Mouse (Mus musculus) thymus, adult 2 months (tissue): ENCODE data around the gene Hcn1. TPM values are rescaled to one million over a fixed set of nuclear protein-coding genes. Genes with fewer than 3 reads are reported as not detected.

Experiments used
- DNase-seq: peaks from one replicate; pipeline ENCODE4 v3.0.0; 2021
- H3K27ac ChIP-seq: fragments of 200-500 bp; 2 replicates; pipeline ENCODE4 v1.5.1; 2012; ENCODE audit warnings: low read length, control low read depth; ENCODE audit not compliant: control insufficient read depth, insufficient read depth
- H3K27me3 ChIP-seq: fragments of 200-500 bp; 2 replicates; pipeline ENCODE4 v1.6.1; 2012; ENCODE audit warnings: mild to moderate bottlenecking, low read length, moderate library complexity, mixed read lengths; ENCODE audit not compliant: control insufficient read depth, insufficient read depth
- H3K36me3 ChIP-seq: fragments of 200-500 bp; 2 replicates; pipeline ENCODE4 v1.6.1; 2012; ENCODE audit warnings: mild to moderate bottlenecking, low read length, moderate library complexity; ENCODE audit not compliant: control insufficient read depth, insufficient read depth
- H3K4me1 ChIP-seq: fragments of 200-500 bp; replicated peaks from 2 replicates; pipeline ENCODE4 v1.6.1; 2012; ENCODE audit warnings: low read length; ENCODE audit not compliant: control insufficient read depth, insufficient read depth
- H3K4me3 ChIP-seq: fragments of 200-500 bp; 2 replicates; pipeline ENCODE4 v1.5.1; 2012; ENCODE audit warnings: mild to moderate bottlenecking, low read length, control low read depth, moderate library complexity; ENCODE audit not compliant: control insufficient read depth, insufficient read depth
- CTCF ChIP-seq: fragments of 200-500 bp; IDR thresholded peaks from 2 replicates; pipeline ENCODE4 v1.5.1; 2012; ENCODE audit warnings: mild to moderate bottlenecking, control low read depth, low read length, moderate library complexity, borderline replicate concordance; ENCODE audit not compliant: control insufficient read depth, poor library complexity, insufficient read depth; ENCODE audit errors: extremely low read depth
- POLR2A ChIP-seq: fragments of 200-500 bp; IDR thresholded peaks from 2 replicates; pipeline ENCODE4 v1.6.1; 2012; ENCODE audit warnings: mild to moderate bottlenecking, low read length, control low read depth, moderate library complexity; ENCODE audit not compliant: control insufficient read depth, poor library complexity, insufficient read depth; ENCODE audit errors: extremely low read depth
- WGBS: fragments of 180-500 bp; shearing (Covaris S2); methylation state at CpG from one replicate; pipeline ENCODE4 v1.1.7; 2018; 5-methylcytosine and 5-hydroxymethylcytosine counted together
- polyA plus RNA-seq: library from polyadenylated mRNA; depleted of rRNA; stranded (reverse); fragments of >200 nt; gene quantifications from 2 replicates; pipeline ENCODE4 v1.2.3, GENCODE M21; 2012

The Hcn1 gene
- polyA plus RNA-seq, 1 experiment = 0.09 TPM

DNA sequence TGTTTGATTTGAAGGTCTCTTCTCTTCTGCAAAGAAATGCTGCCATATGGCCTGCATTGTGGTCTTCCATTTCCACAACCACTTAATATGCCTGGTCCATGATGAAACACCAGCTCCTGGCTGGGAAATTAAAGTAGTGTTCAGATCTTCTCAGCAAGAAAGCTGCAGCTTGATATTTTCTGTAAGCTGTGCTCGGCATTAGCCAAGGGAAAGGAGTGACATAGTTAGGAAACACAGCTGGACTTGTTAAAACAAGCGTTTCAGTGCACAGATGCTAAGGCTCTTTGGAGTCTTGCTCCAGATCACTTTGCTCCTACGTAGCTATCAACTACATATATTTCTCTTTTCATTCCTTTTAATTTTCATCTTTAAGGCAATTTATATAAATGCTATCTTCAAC, 344.7 kb downstream of the Hcn1 start:
- no peak for DNase-seq
- Histone ChIP-seq H3K27ac (no peak overlapping the region), H3K27me3 (no peaks in the 10 kb centered on the region), H3K4me1 (no peaks in the 10 kb centered on the region), H3K36me3 (no peaks in the 10 kb centered on the region), H3K4me3 (no peak overlapping the region)
- 91% methylated on average over 3 of the region's 3 CpGs for WGBS
- TF ChIP-seq POLR2A = no peak
- TF ChIP-seq CTCF = no peak

DNA sequence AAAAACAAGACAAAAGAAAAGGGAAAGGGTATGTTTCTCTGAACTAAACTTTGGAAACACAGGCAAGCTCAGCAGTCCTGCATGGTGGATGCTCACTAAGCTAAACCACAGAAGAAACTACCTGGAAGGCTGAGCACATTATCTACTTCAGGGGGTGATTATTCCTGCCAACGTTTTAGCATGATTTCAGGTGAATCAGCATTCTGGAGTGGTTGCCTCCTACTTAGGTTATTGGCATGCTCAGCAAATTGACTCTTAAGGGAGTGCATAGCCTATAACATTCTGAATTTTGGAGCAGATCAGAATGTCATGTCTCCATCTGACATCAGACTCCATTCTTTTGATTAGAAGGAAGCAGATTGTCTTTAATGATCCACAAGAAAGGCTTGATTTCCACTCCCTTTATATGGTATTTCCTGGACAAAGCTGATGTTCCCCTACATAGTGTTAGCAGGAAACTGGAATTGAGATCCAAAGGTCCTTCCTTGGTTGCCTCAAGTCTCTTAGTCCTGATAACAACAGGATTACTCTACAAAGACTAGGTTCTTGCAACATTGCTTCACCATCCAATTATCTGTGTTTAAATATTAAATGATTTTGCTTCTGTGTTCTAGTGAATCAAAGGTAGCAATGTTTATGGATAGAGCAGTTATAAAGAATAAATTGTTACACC, 345.7 kb downstream of the Hcn1 start:
- H3K36me3 ChIP-seq = no peaks in the 10 kb centered on the region
- no peak for DNase-seq
- no peak for TF ChIP-seq POLR2A
- no peak for TF ChIP-seq CTCF
- no peak overlapping the region for H3K27ac ChIP-seq
- no peaks in the 10 kb centered on the region for H3K4me1 ChIP-seq
- H3K27me3 ChIP-seq = no peaks in the 10 kb centered on the region
- WGBS = 55% methylated on average over 1 of the region's 1 CpGs
- H3K4me3 ChIP-seq = no peak overlapping the region

DNA sequence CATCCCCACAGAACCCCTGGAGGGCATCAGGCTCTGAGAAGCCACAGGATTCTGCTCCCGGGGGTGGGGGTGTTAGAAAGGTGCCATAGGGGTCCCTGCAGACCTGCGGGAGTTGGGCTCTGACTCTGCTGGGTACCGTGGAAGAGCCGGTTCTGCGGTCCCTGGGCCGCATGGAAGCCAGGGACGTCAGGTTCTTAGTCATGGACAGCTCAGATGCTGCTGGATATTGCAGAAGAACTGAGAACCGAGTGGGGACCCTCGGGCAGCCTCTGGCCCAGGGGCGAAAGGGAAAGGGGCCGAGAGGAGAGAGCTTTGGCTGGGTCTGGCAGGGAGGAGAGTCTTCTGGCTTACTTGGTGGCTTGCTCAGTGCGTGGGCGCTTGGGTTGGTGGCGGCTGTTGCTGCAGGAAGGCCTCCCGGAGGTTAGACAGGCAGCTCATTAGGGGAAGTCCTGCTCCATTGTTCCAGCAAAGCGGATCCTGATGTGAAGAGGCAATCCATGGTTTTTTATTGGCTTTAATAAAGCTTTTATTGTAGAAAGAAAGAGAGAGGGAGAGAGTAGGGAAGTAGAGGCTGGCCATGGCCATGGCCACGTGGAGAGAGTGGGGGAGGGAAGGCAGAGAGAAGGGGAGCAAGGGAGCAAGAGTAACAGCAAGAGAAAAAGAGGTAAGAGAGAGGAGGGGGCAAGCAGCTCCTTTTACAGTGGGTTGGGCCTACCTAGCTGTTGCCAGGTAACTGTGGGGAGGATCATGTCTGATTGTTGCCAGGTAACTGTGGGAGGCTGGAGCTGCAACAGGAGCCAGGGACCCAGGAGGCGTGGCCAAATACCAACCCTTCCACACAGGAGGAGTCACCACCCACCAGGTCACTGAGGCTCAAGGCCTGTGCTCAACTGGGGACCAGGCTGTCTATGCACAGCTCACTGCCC, 356.6 kb downstream of the Hcn1 start:
- Histone ChIP-seq H3K4me1 (no peaks in the 10 kb centered on the region), H3K36me3 (no peaks in the 10 kb centered on the region), H3K27me3 (no peaks in the 10 kb centered on the region), H3K4me3 (no peak overlapping the region), H3K27ac (no peak overlapping the region)
- TF ChIP-seq CTCF = no peak
- TF ChIP-seq POLR2A = no peak
- DNase-seq = no peak
- 79% methylated on average over 18 of the region's 18 CpGs for WGBS

DNA sequence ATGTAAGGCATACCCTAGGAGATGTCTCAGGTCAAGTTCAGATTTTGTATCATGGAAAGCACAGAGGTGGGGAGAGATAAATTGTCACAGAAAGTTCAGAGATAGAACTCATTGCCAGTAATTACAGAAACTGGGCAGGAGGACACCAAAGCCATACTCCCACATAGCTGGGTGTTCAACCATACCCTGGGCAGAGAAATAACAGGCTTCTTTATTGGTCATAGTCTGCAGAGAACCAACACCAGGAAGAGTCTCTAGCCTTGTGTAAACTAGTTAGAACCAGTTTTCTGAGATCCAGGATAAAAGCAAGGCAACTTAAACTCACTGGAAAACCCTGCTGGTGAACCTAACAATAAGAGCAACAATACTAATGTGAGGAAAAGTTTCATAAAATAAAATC, 362.5 kb downstream of the Hcn1 start:
- H3K27me3 ChIP-seq = no peaks in the 10 kb centered on the region
- no peak for DNase-seq
- TF ChIP-seq POLR2A (no peak), CTCF (no peak)
- H3K4me3 ChIP-seq = no peak overlapping the region
- no peaks in the 10 kb centered on the region for H3K36me3 ChIP-seq
- H3K4me1 ChIP-seq = no peaks in the 10 kb centered on the region
- H3K27ac ChIP-seq = no peak overlapping the region

- no peaks in the 10 kb centered on the region for H3K27me3 ChIP-seq
- H3K36me3 ChIP-seq = no peaks in the 10 kb centered on the region
- TF ChIP-seq CTCF (no peak), POLR2A (no peak)
- no peak for DNase-seq
- H3K4me1 ChIP-seq = no peaks in the 10 kb centered on the region
- H3K4me3 ChIP-seq = no peak overlapping the region
- H3K27ac ChIP-seq = no peak overlapping the region
- whole genome bisulfite sequencing = 89% methylated on average over 7 of the region's 7 CpGs
These were observed 373.3 kb downstream of the Hcn1 start for GRCm38 (mm10) chr13:117975382-117975781.

DNA sequence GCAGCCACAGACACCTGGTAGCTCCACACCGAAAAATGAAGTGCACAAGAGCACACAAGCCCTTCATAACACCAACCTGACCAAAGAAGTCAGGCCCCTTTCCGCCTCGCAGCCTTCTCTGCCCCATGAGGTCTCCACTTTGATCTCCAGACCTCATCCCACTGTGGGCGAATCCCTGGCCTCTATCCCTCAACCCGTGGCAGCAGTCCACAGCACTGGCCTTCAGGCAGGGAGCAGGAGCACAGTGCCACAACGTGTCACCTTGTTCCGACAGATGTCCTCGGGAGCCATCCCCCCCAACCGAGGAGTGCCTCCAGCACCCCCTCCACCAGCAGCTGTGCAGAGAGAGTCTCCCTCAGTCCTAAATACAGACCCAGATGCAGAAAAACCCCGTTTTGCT, 373.7 kb downstream of the Hcn1 start:
- H3K4me1 ChIP-seq = no peaks in the 10 kb centered on the region
- no peaks in the 10 kb centered on the region for H3K36me3 ChIP-seq
- DNase-seq = no peak
- H3K27me3 ChIP-seq = no peaks in the 10 kb centered on the region
- no peak overlapping the region for H3K27ac ChIP-seq
- no peak for TF ChIP-seq CTCF
- TF ChIP-seq POLR2A = no peak
- H3K4me3 ChIP-seq = no peak overlapping the region
- WGBS = 87% methylated on average over 10 of the region's 10 CpGs

DNA sequence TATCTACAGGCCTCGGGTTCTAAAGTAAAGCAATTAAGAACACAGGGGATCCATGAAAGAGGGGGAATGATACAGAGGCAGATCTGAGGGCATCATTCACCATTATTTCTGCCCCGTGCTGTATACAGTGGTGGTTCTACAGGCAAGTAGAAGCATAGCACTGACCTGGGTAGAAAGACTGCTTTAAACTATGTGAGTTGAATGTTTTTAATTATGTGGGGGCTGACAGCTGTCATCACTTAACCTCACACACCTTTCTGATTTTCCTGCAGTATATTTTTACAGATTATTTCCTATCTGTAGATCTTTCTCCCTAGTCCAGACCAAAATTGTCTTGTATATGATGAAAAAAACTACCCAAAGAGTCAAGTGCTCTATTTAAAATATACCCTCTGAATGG, 382.2 kb downstream of the Hcn1 start:
- 94% methylated on average over 2 of the region's 2 CpGs for WGBS
- TF ChIP-seq CTCF = no peak
- TF ChIP-seq POLR2A = no peak
- no peaks in the 10 kb centered on the region for H3K27me3 ChIP-seq
- no peak overlapping the region for H3K27ac ChIP-seq
- no peaks in the 10 kb centered on the region for H3K4me1 ChIP-seq
- H3K4me3 ChIP-seq = no peak overlapping the region
- DNase-seq = no peak
- no peaks in the 10 kb centered on the region for H3K36me3 ChIP-seq
